7 mouse cellular contexts compared by ENCODE assay signal in genomic region chr6:91978371-91979300, GRCm38 (mm10). TPM values are rescaled to one million over a fixed set of nuclear protein-coding genes. Genes with fewer than 3 reads are reported as not detected.
A peak's percentile ranks its signal among the peaks of the same experiment; 100 is the strongest.
DNase-seq lines count a peak whose midpoint lies in the region; ATAC-seq and TF ChIP-seq lines count a peak whose summit lies in the region.

Gene Fgd5, plus strand, starts transcription at chr6:91978878.

- intact Hi-C loops in gastrocnemius, postnatal 14 days (cut with DNase I; ENCODE audit: low total_unique reads), result no loop called here

- WGBS in hindbrain, postnatal 0 days, result 1% methylated on average over 57 of the region's 62 CpGs
- 3% methylated on average over 48 of the region's 62 CpGs for WGBS in liver, postnatal 0 days (ENCODE audit: insufficient replicate concordance)

- no peaks in the 10 kb centered on the region for H3K36me3 ChIP-seq in hindbrain, postnatal 0 days (ENCODE audit: insufficient read depth, low read length)
- no peaks in the 10 kb centered on the region for H3K36me3 ChIP-seq in liver, postnatal 0 days (replicated peaks; ENCODE audit: insufficient read depth, low read length)

- H3K4me2 ChIP-seq in hindbrain, postnatal 0 days (ENCODE audit: low read depth, low read length), result peak within 1 kb of the TSS; percentile 91
- H3K4me2 ChIP-seq in liver, postnatal 0 days (ENCODE audit: low read depth, low read length), result peak within 1 kb of the TSS; percentile 79

- H3K4me3 ChIP-seq in hindbrain, postnatal 0 days (ENCODE audit: low read length), result peak within 1 kb of the TSS; percentile 51
- H3K4me3 ChIP-seq in liver, postnatal 0 days (ENCODE audit: low read depth, low read length), result peak within 1 kb of the TSS; percentile 52

- H3K27ac ChIP-seq in hindbrain, postnatal 0 days, result no peak within 1 kb of the TSS; the same call in 1 of the 2 replicates
- H3K27ac ChIP-seq in liver, postnatal 0 days (ENCODE audit: low read depth), result no peak within 1 kb of the TSS

- ATAC-seq in hindbrain, postnatal 0 days, result peak; percentile 59
- ATAC-seq in liver, postnatal 0 days, result 0 out of 2 replicates have a peak, but pooled peaks have one; percentile 12

- TF ChIP-seq CTCF in hindbrain, postnatal 0 days (IDR thresholded peaks at IDR 0.05; ENCODE audit: low read depth), result no peak
- TF ChIP-seq CTCF in liver, postnatal 0 days (IDR thresholded peaks at IDR 0.05; ENCODE audit: low read depth), result no peak

- no peaks in the 10 kb centered on the region for H3K9me3 ChIP-seq in hindbrain, postnatal 0 days (ENCODE audit: low read length)
- no peaks in the 10 kb centered on the region for H3K9me3 ChIP-seq in liver, postnatal 0 days (ENCODE audit: low read length)

- peak within 1 kb of the TSS; percentile 61 for H3K9ac ChIP-seq in hindbrain, postnatal 0 days (replicated peaks; ENCODE audit: low read length)
- H3K9ac ChIP-seq in liver, postnatal 0 days (replicated peaks), result peak within 1 kb of the TSS; percentile 46

- TF ChIP-seq EP300 in liver, postnatal 0 days (IDR thresholded peaks at IDR 0.05; ENCODE audit: low read depth), result no peak

- no peaks in the 10 kb centered on the region for H3K4me1 ChIP-seq in hindbrain, postnatal 0 days (ENCODE audit: insufficient read depth, low read length)
- H3K4me1 ChIP-seq in liver, postnatal 0 days (ENCODE audit: insufficient read depth), result no peaks in the 10 kb centered on the region

- H3K27me3 ChIP-seq in hindbrain, postnatal 0 days (ENCODE audit: insufficient read depth, low read length), result no peaks in the 10 kb centered on the region
- peaks cover 26% of the 10 kb centered on the region for H3K27me3 ChIP-seq in liver, postnatal 0 days (ENCODE audit: insufficient read depth, low read length)

- DNase-seq in Muller cell, postnatal 12 days (ENCODE audit: inconsistent ontology term), result peak; percentile 20
- DNase-seq in adrenal gland, postnatal 10 days, result peak; percentile 60
- DNase-seq in gastrocnemius, postnatal 14 days, result peak; percentile 56
- peak; percentile 58 for DNase-seq in hindbrain, postnatal 0 days (ENCODE audit: low spot score)
- DNase-seq in liver, postnatal 0 days, result peak; percentile 21
- peak; percentile 69 for DNase-seq in retina, postnatal 1 day
- no peak for DNase-seq in frontal cortex, adult 2 months (ENCODE audit: extremely low spot score in 1 of 2, low spot score in 1 of 2)

RNA-seq across cellular contexts. Expression of gene Fgd5, which starts in this region (rescaled TPM):
- total RNA-seq in adrenal gland, postnatal 10 days (2021), result 10 to 100 TPM; 21.8 to 27.4 TPM
- 10 to 100 TPM; 15.5 to 15.8 TPM for total RNA-seq in gastrocnemius, postnatal 14 days (2021)
- 17.6 and 17.7 TPM in 2 replicates for total RNA-seq in hindbrain, postnatal 0 days (2014; rRNA removed)
- 9.1 and 9.4 TPM in 2 replicates for polyA plus RNA-seq in hindbrain, postnatal 0 days (2015; fragmentation: Nextera tagmentation; extraction: Ambion mirVana)
- 2.0 and 2.3 TPM in 2 replicates for polyA plus RNA-seq in liver, postnatal 0 days (2015; fragmentation: Nextera tagmentation; extraction: Ambion mirVana)
- polyA plus RNA-seq in frontal cortex, adult 2 months (2012; rRNA removed), result 4.9 and 5.0 TPM in 2 replicates

Comparison
In these comparisons a context has a peak if more than half of its experiments do, and no peak if none do; other contexts are left out.
1. DNase-seq: peak in Muller cell, postnatal 12 days (single experiment), adrenal gland, postnatal 10 days (single experiment), gastrocnemius, postnatal 14 days (single experiment), hindbrain, postnatal 0 days (single experiment), liver, postnatal 0 days (single experiment) and retina, postnatal 1 day (single experiment); none in frontal cortex, adult 2 months (0 of 2).